Mouse (Mus musculus) ES-CJ7 (cell line): Measurements from ENCODE around the gene Wnt5b.

Experiments
- DNase-seq: peaks from one replicate; pipeline ENCODE4 v3.0.0; 2011; ENCODE audit warnings: low read depth, low spot score

Gene Wnt5b

GRCm38 (mm10) chr6:119485486-119485885 is 58.7 kb downstream of the Wnt5b start:
- DNase-seq, result peak; percentile 53

DNA sequence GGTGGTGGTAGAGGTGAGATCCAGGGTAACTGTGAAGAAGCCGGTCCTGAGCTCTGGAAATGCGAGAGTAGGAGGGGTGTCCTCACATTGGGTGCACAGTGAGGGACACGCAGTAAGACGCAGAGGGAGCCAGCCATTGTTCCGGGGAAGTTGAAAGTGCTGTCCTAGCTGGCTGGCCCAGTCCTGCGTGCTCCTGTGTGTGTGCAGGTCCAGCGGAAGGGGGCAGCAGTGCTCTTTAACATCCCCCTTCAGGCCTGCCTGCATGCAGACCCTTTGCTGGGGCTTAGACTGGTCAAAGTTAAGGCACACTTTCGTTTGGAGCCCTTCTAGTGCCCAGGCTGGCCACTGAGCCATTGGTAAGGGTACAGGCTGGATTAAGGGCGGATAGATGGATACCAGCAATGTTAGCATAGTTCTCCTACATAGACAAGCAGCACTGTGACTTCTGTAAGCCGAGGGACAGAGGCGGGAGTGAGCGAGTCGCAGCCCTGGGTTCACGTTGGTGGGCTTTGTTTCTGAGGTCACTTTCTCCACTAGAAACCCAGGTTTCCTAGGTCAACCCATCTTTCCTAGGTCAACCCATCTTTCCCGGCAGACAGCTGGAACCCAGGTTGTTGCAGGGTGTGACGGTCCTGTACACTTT is 61.1 kb downstream of the Wnt5b start:
- peak; percentile 66 for DNase-seq

GRCm38 (mm10) chr6:119481741-119482390 is 62.3 kb downstream of the Wnt5b start:
- DNase-seq, result peak; percentile 89

DNA sequence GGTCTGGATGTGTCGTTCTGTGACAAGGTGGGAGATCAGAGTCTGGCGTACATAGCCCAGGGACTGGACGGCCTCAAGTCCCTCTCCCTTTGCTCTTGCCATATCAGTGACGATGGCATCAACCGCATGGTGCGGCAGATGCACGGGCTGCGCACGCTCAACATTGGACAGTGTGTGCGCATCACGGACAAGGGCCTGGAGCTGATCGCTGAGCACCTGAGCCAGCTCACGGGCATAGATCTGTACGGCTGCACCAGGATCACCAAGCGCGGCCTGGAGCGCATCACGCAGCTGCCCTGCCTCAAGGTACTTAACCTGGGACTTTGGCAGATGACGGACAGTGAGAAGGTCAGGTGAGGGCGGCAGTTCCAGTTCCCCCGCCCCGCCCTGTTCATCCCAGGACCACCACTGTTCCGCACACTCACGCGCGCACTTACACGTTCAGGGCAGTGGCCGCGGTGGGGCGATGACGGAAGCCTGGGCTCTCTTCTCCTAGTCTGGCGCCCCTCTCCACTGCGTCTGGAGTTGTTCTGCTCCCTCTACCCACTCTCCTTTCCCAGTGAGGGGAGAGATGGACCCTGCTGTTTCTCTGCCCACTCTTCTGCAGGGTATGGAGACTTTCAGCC is 63.3 kb downstream of the Wnt5b start:
- peak; percentile 40 for DNase-seq

DNA sequence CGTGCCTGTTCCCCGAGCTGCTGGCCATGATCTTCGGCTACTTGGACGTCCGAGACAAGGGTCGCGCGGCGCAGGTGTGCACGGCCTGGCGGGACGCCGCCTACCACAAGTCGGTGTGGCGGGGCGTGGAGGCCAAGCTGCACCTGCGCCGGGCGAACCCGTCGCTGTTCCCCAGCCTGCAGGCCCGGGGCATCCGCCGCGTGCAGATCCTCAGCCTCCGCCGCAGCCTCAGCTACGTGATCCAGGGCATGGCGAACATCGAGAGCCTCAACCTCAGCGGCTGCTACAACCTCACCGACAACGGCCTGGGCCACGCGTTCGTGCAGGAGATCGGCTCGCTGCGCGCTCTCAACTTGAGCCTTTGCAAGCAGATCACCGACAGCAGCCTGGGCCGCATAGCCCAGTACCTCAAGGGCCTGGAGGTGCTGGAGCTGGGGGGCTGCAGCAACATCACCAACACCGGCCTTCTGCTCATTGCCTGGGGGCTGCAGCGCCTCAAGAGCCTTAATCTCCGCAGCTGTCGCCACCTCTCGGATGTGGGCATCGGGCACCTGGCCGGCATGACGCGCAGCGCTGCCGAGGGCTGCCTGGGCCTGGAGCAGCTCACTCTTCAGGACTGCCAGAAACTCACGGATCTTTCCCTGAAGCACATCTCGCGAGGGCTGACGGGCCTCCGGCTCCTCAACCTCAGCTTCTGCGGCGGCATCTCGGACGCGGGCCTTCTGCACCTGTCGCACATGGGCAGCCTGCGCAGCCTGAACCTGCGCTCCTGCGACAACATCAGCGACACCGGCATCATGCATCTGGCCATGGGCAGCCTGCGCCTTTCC is 64.1 kb downstream of the Wnt5b start:
- DNase-seq, result peak; percentile 69

- peak; percentile 61 for DNase-seq
Measured at GRCm38 (mm10) chr6:119479343-119479875, 64.7 kb downstream of the Wnt5b start, which contains the start of gene Fbxl14. Gene Fbxl14, plus strand, starts transcription at chr6:119479668.

GRCm38 (mm10) chr6:119478560-119479342 is 65.4 kb downstream of the Wnt5b start:
- DNase-seq, result peak; percentile 78

- DNase-seq, result no peak
Measured at GRCm38 (mm10) chr6:119477686-119478310, 66.3 kb downstream of the Wnt5b start.

GRCm38 (mm10) chr6:119475988-119476387 is 68.2 kb downstream of the Wnt5b start:
- DNase-seq, result no peak

DNA sequence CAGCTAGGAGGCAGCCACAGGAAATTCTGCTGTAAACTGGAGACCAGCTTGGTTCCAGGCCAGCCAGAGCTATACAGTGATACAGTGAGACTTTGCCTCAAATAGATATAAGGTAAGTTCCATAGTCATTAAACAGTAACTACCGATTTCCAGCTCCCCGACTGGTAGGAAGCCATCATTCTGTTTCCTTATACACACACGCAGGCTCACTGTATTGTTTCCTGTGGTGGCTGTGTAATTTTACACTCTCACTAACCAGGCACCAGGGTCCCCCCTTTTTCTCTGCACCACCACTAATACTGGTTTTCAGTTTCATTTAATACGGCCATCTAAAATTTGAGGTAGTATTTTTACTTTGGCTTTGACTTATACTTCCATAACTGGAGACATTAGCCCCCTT is 70.2 kb downstream of the Wnt5b start:
- no peak for DNase-seq

GRCm38 (mm10) chr6:119473446-119473845 is 70.7 kb downstream of the Wnt5b start:
- DNase-seq, result no peak

DNA sequence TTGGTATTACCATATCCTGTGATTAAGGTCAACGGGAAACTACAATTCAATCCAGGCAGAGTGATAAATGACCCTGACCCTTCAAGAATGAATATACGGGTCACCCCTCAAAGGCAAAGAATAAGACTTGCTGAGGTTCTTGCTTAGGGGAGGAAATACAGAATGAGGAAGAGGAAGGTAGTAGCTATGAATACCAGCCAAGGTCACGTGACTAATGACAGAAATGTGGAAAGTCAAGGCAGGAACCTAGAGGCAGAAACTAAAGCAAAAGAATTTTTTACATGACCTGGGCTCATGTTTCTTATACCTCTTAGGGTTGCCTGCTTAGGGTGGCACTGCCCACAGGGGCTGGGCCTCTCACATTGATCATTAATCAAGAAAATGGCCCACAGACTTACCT is 71.4 kb downstream of the Wnt5b start:
- no peak for DNase-seq

DNA sequence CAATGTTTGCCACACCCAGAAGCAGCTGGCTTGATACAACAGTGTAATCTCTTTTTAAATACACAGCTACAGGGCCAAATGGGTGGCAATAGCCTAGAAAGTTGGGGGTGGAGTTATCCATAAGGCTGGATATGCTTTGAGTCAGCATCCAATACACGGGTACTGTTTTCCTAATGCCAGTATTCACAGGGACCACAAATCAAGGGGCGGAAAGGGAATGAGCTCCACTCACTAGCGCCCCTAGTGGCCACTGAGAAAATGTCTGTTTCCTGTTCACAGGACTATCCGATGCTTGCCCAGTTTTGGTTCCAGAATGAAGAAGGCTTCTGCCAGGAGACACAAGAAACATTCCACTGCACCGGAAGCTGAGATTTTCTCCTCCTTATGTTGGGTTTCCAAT is 72.0 kb downstream of the Wnt5b start:
- DNase-seq, result peak; percentile 76

- no peak for DNase-seq
Measured at GRCm38 (mm10) chr6:119470777-119471176, 73.4 kb downstream of the Wnt5b start.

GRCm38 (mm10) chr6:119467785-119468059 is 76.4 kb downstream of the Wnt5b start:
- DNase-seq, result no peak

DNA sequence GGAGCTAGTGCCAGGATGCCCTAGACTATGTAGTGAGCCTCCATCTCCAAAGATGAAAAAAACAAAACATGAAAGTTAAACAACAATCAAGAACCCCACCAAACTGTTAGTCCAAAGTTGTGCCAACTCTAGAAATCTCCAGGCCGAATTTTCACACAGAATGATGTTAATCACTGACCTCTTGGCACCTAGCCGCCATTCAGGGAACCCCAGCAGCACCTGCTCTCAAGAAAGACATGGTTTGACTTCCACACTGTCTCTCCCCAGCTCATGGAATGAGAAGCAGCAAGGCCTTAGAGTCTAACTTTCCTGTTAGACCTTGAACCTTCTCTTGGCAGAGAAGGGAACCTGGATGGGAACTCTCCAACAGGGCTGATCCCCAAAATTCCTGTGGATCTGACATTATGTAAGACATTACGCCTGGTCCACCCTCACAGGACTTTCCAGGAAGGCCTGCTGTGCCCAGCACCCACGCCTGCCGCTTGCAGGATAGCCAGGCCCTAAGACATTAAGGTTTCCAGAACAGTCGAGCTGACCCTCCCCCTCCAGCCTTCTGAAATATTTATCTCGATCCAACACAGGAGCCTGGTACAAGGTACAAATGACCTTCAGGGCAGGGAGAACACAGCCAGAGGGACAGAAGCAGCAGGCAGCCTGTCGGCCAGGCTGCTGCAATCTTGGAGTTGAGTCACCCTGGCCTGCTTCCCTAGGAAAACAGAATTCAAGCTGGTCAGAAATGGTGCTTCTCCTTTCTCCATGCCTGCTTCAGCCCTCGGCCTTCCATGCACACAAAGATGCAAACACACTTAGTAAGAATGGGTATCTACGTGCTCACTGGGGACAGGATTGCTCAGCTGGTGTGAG is 77.0 kb downstream of the Wnt5b start:
- DNase-seq, result no peak

DNA sequence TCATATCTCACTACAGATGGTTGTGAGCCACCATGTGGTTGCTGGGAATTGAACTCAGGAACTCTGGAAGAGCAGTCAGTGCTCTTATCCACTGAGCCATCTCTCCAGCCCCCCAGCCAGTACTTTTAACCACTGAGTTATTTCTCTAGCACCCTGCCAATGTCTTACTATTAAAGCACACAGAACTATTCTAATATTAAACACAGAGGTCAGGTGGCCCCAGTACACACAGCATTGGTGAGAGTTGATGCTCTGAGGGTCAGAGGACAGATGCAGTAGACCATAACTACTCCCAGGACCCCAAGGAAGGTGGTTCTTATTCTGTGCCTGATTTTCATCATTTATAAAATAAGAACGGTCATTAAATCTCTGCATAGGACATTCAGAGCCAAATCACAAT is 78.0 kb downstream of the Wnt5b start:
- no peak for DNase-seq

DNA sequence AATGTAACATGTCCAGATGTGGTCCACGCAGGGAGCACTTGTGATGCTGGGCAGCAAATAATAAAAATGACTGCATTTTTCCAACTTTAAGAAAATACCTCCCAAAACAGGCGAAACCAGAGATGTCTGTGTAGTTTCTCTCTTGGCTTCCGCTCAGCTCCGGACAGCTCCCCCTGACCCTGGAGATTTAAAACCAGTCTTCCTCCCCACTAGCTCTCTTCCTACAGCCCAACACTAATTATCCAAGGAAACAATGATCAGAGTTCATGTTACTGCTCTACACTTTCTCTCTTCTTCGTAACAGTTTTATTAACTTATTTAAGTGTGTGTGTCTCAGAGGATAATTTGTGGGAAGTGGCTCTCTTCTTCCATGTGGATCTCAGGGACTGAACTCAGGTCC is 83.8 kb downstream of the Wnt5b start:
- DNase-seq, result no peak

DNA sequence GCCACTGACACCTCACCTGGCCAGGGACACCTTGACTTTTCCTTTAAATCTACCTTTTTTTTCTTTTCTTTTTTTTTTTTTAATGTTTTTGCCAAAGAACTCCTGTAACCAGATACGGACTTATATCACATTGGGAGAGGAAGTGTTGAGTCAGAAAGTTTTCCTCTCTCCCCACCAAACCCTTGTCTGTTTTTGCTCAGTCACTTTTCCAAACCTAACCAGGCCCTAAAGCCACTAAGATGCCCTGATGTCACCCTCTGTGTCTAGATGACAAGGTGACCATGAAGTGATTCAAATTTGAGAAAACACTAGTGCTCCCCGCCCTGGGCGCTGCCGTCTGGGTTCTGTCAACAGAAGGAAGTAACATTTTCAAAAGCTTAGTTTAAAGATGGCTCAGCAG is 85.1 kb downstream of the Wnt5b start:
- no peak for DNase-seq

DNA sequence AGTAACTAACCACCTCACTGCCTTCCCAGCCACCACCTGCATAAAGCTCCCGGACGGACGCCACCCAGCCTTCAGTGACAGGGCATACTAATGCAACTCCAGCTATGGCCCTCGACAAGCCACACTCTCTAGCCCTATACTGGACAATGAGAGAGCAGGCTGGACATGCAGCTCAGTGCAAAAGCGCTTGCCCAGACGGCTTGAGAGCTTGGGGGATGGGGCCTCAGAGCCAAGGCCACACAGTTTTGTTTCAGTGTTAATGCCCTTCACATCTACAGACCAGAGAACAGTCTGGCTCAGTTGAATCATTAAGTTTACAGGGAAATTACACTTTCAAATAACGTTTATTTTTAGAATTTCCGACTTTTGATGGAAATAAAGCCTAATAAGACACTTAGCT is 86.0 kb downstream of the Wnt5b start:
- DNase-seq, result no peak
